Mouse (Mus musculus) G1E (cell line): Measurements from ENCODE around the gene Fancf.

ENCODE experiments used
- CTCF ChIP-seq: IDR thresholded peaks from 2 replicates; pipeline ENCODE4 v1.5.1; 2012; ENCODE audit warnings: low read depth, low read length, inconsistent platforms, mixed read lengths
- GATA1 ChIP-seq: IDR thresholded peaks from 2 replicates; pipeline ENCODE4 v1.6.1; 2012; ENCODE audit warnings: borderline replicate concordance, low read length, inconsistent platforms, mixed read lengths

DNA sequence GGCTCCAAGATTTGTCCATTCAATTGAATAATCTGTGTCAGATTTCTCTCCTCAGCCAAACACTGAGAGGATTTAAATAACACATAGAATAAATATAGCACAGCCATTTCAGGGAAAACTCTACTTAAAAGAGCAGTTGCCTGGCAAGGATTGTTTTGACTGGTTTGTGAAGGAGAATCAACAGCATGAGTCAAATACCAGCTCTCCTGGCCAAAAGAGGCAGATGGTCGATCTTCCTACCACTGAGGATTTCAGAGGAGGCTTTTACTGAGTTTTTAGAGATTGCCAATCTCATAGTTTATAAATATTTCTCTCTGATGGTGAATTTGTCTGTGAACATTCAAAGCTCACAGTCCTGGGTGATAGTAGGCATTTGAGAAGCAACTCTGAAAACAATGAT lies 42.2 kb downstream of the Fancf start:
- no peak for TF ChIP-seq CTCF
- TF ChIP-seq GATA1: no peak
